Mouse (Mus musculus) liver, adult 2 months (tissue): ENCODE results near the gene Nxph3.

Experiments
- CTCF ChIP-seq: fragments of 200-500 bp; IDR thresholded peaks from 2 replicates; pipeline ENCODE4 v1.5.1; 2011; ENCODE audit warnings: low read depth, low read length, control low read depth
- POLR2A ChIP-seq: fragments of 200-500 bp; IDR thresholded peaks from 2 replicates; pipeline ENCODE4 v1.6.1; 2011; ENCODE audit warnings: low read length, control low read depth; ENCODE audit not compliant: insufficient read depth; ENCODE audit errors: extremely low read depth

- no peak for TF ChIP-seq POLR2A
- TF ChIP-seq CTCF: no peak
Measured at GRCm38 (mm10) chr11:95500412-95500811, 14.0 kb downstream of the Nxph3 start.
